Mouse (Mus musculus): ENCODE measurements around the gene Susd1.

The Susd1 gene

GRCm38 (mm10) chr4:59340714-59341113 is 97.7 kb downstream of the Susd1 start:
- in situ Hi-C loops (cut with MseI, MboI) = no loop called here

DNA sequence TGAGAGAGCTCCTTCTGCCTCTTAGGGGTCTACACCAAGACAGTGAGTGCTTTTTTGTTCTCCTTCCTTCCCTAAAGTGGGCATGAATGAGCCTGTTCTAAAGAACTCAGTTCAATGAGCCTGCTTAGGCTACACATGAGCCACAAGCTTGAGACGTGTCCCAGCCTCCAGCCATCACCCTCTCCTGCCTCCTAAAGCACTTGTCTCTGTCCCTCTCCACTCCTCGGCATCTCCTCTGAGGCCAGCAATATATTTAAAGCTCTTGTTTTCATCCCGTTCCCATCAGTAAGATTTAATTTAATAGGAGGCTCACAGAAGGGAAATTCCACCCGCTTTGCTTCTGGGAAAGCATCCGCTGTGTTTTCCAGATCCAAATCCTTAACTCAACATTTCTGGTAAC is 98.4 kb downstream of the Susd1 start:
- in situ Hi-C loops (cut with MseI, MboI) = no loop called here

DNA sequence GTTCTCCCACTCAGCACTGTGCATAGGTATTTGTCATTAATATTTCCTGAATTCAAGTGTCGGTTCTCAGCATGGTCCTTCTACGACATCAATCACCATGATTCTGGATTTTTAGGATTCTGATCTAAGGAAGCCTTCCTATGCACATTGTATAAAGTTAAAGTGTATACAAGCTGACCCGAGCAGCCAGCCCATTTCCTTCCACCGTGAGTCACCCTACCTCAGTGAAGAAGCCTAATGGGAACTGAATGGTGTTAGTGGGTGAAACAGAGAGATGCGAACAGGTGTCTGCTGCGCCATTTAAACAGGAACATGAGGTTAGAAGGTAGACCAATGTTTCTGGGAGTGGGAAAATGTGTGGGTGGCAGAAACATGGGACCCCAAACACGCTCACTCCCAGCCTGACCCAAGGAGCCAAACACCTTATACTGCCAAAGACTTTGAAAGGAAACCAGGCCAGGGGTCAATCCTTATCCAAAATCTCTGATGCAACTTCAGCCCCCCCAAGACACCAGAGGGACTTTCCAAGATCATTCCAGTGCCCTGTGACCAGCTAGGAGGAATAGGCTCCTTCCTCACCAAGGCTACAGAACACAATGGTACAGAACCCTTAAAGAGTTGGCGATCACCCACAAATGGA is 99.4 kb downstream of the Susd1 start:
- in situ Hi-C loops (cut with MseI, MboI) = loop anchor here (5.0 to 10.0 kb wide), 2 partner anchors 242 to 244 kb away; no protein-coding TSS in a partner anchor

GRCm38 (mm10) chr4:59337533-59337885 is 100.9 kb downstream of the Susd1 start:
- in situ Hi-C loops (cut with MseI, MboI) = loop anchor here (5.0 to 10.0 kb wide), 2 partner anchors 240 to 243 kb away; no protein-coding TSS in a partner anchor

DNA sequence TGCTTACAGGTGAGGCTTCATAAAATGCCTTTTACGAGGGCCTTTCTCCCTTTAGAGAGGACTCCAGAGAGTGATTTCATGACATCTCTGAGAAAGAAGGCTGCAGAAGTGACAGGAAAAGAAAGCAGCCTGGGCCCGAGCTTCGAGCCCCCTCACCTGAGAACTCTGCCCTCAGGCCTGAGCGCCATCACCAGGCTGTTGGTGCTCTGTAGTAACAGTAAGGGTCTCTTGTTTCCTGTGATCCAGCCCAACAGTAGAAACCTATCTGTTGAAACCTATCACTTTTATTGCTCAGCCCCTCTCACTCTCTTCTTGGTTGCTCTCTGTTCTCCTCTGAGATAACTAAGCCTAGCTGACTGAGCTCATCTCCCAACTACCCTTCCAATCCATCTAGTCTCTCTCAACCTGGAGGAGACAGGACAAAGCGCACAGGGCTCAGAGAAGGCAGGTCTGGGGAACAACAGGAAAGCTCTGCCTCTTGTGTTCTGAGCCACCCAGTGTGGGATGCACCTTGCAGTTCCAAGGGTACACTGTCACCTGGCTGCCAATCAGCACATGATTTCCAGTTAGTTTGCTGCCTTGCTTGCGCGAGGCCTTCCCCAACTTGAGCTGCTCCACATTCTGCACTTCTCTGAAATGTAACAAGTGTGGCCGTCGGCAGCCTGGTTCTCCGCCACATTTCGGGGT is 101.4 kb downstream of the Susd1 start:
- in situ Hi-C loops (cut with MseI, MboI) = loop anchor here (5.0 to 10.0 kb wide), 2 partner anchors 240 to 242 kb away; no protein-coding TSS in a partner anchor

DNA sequence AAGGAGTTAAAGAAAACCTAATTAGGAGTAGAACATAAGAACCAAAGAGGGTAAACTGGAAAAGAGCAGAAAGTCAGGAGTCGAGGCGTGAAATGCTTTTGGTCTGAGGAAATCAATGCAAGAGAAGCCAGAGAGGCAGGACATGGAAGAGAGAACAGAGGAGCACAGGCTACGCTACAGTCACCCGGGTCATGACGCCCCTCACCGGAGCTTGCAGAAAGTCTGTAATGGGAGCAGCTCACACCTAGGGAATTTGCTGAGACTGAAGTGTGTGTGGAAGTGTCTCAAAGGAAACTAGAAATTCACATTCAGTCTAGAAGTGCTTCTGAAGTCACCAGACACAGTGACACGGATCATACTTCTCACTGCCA is 102.0 kb downstream of the Susd1 start:
- in situ Hi-C loops (cut with MseI, MboI) = loop anchor here (5.0 to 10.0 kb wide), 2 partner anchors 239 to 242 kb away; no protein-coding TSS in a partner anchor

DNA sequence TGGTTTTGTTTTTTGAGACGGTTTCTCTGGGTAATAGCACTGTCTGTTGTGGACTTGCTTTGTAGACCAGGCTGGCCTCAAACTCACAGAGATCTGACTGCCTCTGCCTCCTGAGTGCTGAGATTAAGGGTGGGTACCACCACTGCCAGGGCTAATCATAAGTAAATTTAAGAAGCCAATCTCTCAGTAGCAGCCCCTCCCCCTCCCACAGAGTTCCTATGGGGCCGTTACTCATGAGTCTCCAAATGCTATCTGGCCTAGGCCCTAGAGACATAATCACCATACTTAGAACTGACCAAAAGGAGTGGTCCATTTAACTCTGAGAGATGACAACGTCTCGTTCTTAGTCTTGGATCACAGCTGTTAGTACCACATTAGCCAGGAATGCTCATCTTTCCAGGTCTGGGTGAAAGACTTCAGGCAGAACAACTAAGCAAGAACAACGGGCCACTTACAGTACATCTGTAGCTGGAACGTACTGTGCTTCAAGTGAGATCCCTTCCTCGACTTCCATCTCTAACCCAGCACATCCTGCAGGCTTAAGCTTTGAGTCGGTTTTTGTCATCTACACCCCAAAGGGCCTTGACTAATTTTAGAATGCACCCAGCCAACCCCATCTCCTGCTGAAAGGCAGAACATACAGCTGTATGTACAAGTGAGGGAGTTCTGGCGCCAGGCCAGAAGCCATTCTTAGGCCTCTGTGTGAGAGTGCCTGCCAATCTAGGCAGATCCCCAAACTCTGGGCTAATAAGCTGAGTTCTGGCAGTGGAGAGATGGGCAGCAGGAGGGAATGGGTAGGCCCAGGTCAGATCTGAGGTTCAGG is 102.6 kb downstream of the Susd1 start:
- in situ Hi-C loops (cut with MseI, MboI) = loop anchor here (5.0 to 10.0 kb wide), 2 partner anchors 239 to 241 kb away; no protein-coding TSS in a partner anchor

DNA sequence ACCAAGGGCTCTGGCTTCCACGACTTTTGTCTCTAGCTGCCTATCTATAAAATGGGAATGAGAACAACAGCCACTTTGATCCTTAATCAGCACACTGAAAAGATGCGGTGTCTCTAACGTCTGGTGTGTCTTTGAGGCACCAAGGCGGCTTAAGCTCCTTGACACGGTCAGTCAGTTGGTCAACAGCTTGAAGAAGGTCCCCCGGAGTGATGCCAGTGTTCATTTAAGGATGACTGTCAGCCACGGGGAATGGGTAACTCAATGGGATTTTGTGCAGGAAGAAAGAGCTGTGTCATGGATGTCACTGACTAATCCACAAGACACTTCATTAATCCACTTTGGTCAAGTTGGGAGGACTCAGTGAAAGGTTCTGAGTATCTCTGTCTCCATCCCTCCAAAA is 103.3 kb downstream of the Susd1 start:
- in situ Hi-C loops (cut with MseI, MboI) = loop anchor here (5.0 to 10.0 kb wide), 2 partner anchors 238 to 240 kb away; no protein-coding TSS in a partner anchor

GRCm38 (mm10) chr4:59334236-59334635 is 104.2 kb downstream of the Susd1 start:
- in situ Hi-C loops (cut with MseI, MboI) = loop anchor here in 1 of 2 experiments (10.0 kb wide), 1 partner anchor 239 kb away; no protein-coding TSS in a partner anchor

DNA sequence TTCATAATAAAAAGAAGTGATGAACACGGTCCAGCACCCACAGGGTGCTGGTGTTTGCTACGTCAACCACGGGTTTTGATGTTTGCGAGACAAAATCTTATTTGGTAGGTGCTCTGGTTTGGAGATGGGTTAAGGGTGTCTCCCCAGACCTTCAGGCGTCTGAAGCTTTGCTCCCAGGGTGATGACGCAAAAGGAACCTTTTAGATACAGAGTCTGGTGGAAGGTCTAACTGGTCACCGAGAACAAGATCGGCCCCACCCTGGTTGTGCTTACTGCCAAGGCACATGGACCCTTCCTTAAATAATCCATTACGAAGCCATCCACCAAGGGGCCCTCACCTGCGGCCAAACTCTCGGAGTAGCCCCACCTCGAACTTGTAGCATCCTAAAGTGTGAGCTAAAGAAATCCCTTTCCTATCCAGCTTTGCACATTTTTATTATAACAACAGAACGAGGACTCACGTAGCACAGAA is 105.0 kb downstream of the Susd1 start:
- in situ Hi-C loops (cut with MseI, MboI) = loop anchor here in 1 of 2 experiments (10.0 kb wide), 1 partner anchor 239 kb away; no protein-coding TSS in a partner anchor

- in situ Hi-C loops (cut with MseI, MboI) = loop anchor here in 1 of 2 experiments (10.0 kb wide), 1 partner anchor 238 kb away; no protein-coding TSS in a partner anchor
These were observed 105.6 kb downstream of the Susd1 start for GRCm38 (mm10) chr4:59332691-59333423.

GRCm38 (mm10) chr4:59332089-59332488 is 106.3 kb downstream of the Susd1 start:
- in situ Hi-C loops (cut with MseI, MboI) = loop anchor here in 1 of 2 experiments (10.0 kb wide), 1 partner anchor 237 kb away; no protein-coding TSS in a partner anchor

- in situ Hi-C loops (cut with MseI, MboI) = loop anchor here in 1 of 2 experiments (10.0 kb wide), 1 partner anchor 237 kb away; no protein-coding TSS in a partner anchor
These were observed 106.8 kb downstream of the Susd1 start for GRCm38 (mm10) chr4:59331633-59332032.

DNA sequence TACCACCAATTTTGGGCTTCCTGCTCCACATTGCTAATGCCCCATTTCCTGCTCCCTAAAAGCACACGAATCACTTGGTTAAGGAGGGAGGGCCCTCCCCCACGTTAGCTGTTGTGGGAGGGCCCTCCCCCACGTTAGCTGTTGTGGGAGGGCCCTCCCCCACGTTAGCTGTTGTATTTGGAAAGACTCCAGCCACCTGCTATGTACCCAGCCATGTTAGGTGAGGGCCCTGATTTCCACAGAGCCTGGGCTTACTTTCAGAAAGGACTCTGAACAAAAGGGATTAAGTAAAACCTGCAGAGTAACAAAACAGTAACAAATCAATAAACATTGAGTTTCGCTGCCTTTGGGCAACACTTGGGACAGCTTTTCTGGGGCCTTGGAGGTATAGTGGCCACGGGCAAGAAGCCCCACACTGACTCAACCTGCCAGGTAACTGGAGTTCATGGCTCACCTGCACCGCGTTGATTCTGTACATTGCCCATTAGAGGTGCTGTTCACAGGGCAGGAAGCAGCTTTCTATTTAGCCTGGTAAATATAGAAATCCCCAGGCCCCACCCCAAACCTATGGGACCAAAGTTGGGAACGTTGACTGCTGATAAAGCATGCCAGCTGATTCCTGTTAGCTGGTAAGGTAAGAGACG is 107.3 kb downstream of the Susd1 start:
- in situ Hi-C loops (cut with MseI, MboI) = loop anchor here in 1 of 2 experiments (10.0 kb wide), 1 partner anchor 236 kb away; no protein-coding TSS in a partner anchor

DNA sequence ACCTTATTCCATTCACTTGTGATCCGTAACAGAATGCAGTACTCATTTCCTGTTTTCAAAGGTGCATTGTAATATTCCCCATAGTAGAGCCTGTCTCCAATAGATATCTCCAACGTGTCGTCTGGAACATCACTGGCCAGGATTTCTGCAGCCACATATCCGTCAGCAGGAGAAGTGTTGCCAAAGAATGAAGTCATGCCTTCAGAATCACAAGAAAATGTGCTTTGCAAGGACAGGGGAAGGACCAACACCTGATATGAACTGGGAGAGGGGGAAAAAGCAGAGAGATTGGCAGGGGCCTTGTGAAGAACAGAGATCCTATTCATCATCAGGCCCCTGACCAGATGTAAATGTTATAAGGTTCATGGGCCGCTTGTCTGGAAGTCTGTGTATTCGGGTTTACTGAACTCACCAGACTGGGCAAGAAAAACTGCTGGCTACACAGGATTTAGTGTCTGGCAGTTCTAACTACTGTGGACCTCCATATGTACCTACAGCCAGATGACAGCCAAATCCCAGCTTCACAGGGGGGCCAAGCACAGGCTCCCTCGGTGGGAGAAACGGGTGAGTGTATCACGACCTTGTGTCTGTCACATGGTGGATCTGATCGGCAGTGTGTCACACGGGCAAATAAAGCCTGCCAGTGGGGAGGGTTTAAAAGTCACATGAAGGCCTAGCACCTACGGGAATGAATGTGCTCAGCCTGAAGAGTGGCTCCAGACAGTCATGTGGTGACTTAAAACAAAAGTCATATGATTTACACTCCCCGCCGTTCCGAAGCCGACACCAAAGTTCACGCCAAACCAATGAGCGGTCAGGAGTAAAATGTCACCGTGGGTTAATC is 108.8 kb downstream of the Susd1 start:
- in situ Hi-C loops (cut with MseI, MboI) = loop anchor here in 1 of 2 experiments (10.0 kb wide), 1 partner anchor 235 kb away; no protein-coding TSS in a partner anchor

DNA sequence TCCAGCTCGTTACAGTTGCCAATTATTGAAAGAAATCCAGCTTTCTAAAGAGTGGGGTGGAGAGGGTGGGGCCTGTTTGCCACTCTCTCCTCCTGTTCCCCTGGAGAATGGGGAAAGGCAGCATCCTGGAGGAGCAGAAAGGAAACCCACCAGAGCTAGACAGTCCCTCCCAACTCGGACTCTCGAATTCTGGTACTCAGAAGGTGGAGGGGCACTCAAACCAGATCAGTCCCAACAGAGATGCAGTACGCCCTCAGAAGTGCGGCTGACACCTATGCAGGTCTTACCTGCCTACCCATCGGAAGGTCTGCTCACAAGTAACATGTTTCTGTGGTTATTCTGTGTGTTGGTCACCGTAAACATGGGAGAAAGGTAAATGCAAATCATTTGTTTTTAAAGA is 109.6 kb downstream of the Susd1 start:
- in situ Hi-C loops (cut with MseI, MboI) = no loop called here

DNA sequence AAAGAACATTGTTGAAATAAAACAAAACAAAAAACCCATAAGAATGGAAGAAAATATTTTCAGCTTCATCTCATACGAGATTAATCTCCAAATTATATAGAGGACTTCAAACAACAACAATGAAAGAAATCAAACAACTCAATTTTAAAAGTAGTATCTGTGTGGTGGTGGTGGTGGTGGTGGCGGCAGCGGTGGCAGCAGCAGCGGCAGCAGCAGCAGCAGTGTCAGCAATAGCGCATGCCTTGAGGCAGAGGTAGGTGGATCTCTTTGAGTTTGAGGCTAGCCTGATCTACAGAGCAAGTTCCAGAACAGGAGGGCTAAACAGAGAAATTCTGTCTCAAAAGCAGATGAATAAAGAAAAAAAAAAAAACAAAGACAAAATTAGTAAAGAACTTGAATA is 110.4 kb downstream of the Susd1 start:
- in situ Hi-C loops (cut with MseI, MboI) = no loop called here

- in situ Hi-C loops (cut with MseI, MboI) = no loop called here
These were observed 112.2 kb downstream of the Susd1 start for GRCm38 (mm10) chr4:59326031-59326760.
